Mouse (Mus musculus) layer of hippocampus, adult 2 months (tissue): ENCODE measurements around the gene Stk17b. TPM values are rescaled to one million over a fixed set of nuclear protein-coding genes. Genes with fewer than 3 reads are reported as not detected.
A peak's percentile ranks its signal among the peaks of the same experiment; 100 is the strongest.

Experiments used
- DNase-seq, 2 experiments: peaks; one replicate each; pipeline ENCODE4 v3.0.0; 2022; ENCODE audit warnings: low spot score in 2 of 2
- H3K27ac ChIP-seq: fragments of 200-600 bp; 2 replicates; pipeline ENCODE4 v1.8.1; 2022
- H3K4me3 ChIP-seq: fragments of 200-600 bp; 2 replicates; pipeline ENCODE4 v1.8.1; 2022; ENCODE audit warnings: mild to moderate bottlenecking
- CTCF ChIP-seq: fragments of 200-600 bp; conservative IDR thresholded peaks from 2 replicates; pipeline ENCODE4 v1.8.1; 2022; ENCODE audit warnings: antibody characterized with exemption, mild to moderate bottlenecking, moderate library complexity
- total RNA-seq, 2 experiments: library from RNA; stranded (reverse); gene quantifications; 2 replicates each; pipeline ENCODE4 v1.2.3; 2021

The Stk17b gene
- total RNA-seq, 2 experiments from 2014 or later: 2.7 to 5.2 TPM

GRCm38 (mm10) chr1:53808229-53808628, 23.2 kb upstream of the Stk17b start:
- Histone ChIP-seq H3K4me3 (no peak overlapping the region), H3K27ac (no peak overlapping the region)
- no peak for DNase-seq
- no peak for TF ChIP-seq CTCF

- no peak for TF ChIP-seq CTCF
- Histone ChIP-seq H3K27ac (no peak overlapping the region), H3K4me3 (no peak overlapping the region)
- no peak for DNase-seq
Observed at GRCm38 (mm10) chr1:53797811-53798210, 12.8 kb upstream of the Stk17b start.

- no peak overlapping the region for H3K27ac ChIP-seq
- TF ChIP-seq CTCF: no peak
- no peak for DNase-seq
- no peak overlapping the region for H3K4me3 ChIP-seq
Observed at GRCm38 (mm10) chr1:53797074-53797473, 12.1 kb upstream of the Stk17b start.

GRCm38 (mm10) chr1:53796271-53796670, 11.2 kb upstream of the Stk17b start:
- no peak for TF ChIP-seq CTCF
- no peak overlapping the region for H3K27ac ChIP-seq
- H3K4me3 ChIP-seq: no peak overlapping the region
- DNase-seq: no peak

GRCm38 (mm10) chr1:53795591-53795990, 10.6 kb upstream of the Stk17b start:
- H3K4me3 ChIP-seq: no peak overlapping the region
- TF ChIP-seq CTCF: no peak
- DNase-seq: no peak
- H3K27ac ChIP-seq: no peak overlapping the region

- Histone ChIP-seq H3K4me3 (no peak overlapping the region), H3K27ac (no peak overlapping the region)
- DNase-seq: no peak
- TF ChIP-seq CTCF: no peak
Observed at GRCm38 (mm10) chr1:53795081-53795480, 10.1 kb upstream of the Stk17b start.

- Histone ChIP-seq H3K27ac (no peak overlapping the region), H3K4me3 (no peak overlapping the region)
- DNase-seq: no peak
- TF ChIP-seq CTCF: no peak
Observed at GRCm38 (mm10) chr1:53794279-53794678, 9.3 kb upstream of the Stk17b start.

- TF ChIP-seq CTCF: no peak
- Histone ChIP-seq H3K4me3 (no peak overlapping the region), H3K27ac (no peak overlapping the region)
- no peak for DNase-seq
Observed at GRCm38 (mm10) chr1:53791343-53791742, 6.3 kb upstream of the Stk17b start.

GRCm38 (mm10) chr1:53784291-53784720, 718 bp downstream of the Stk17b start:
- peak overlapping the region; percentile 81 for H3K4me3 ChIP-seq
- peak overlapping the region; percentile 71 for H3K27ac ChIP-seq
- TF ChIP-seq CTCF: no peak
- DNase-seq: peak in 1 of 2 experiments; percentile 1

- no peak for TF ChIP-seq CTCF
- Histone ChIP-seq H3K4me3 (no peak overlapping the region), H3K27ac (no peak overlapping the region)
- no peak for DNase-seq
Observed at GRCm38 (mm10) chr1:53782956-53783355, 2.1 kb downstream of the Stk17b start.

- no peak overlapping the region for H3K27ac ChIP-seq
- no peak for TF ChIP-seq CTCF
- no peak for DNase-seq
- H3K4me3 ChIP-seq: no peak overlapping the region
Observed at GRCm38 (mm10) chr1:53782079-53782478, 2.9 kb downstream of the Stk17b start.

- DNase-seq: no peak
- TF ChIP-seq CTCF: no peak
Observed at GRCm38 (mm10) chr1:53781311-53781710, 3.7 kb downstream of the Stk17b start.

GRCm38 (mm10) chr1:53776176-53776905, 8.7 kb downstream of the Stk17b start:
- no peak for DNase-seq
- no peak for TF ChIP-seq CTCF
- Histone ChIP-seq H3K4me3 (no peak overlapping the region), H3K27ac (no peak overlapping the region)

More at GRCm38 (mm10) chr1:53781311-53781710, 3.7 kb downstream of the Stk17b start:
- Histone ChIP-seq H3K4me3 (no peak overlapping the region), H3K27ac (no peak overlapping the region)

- Histone ChIP-seq H3K4me3 (no peak overlapping the region), H3K27ac (no peak overlapping the region)
- no peak for DNase-seq
- no peak for TF ChIP-seq CTCF
Observed at GRCm38 (mm10) chr1:53775545-53775944, 9.5 kb downstream of the Stk17b start.
